Mouse (Mus musculus) olfactory bulb, adult 2 months (tissue): ENCODE data around the gene Fcnb.

ENCODE experiments used
- CTCF ChIP-seq: fragments of 200-500 bp; IDR thresholded peaks from 2 replicates; pipeline ENCODE4 v1.5.1; 2012; ENCODE audit warnings: low read depth, mild to moderate bottlenecking, low read length, moderate library complexity; ENCODE audit not compliant: insufficient read depth
- POLR2A ChIP-seq: fragments of 200-500 bp; IDR thresholded peaks from 2 replicates; pipeline ENCODE4 v1.6.1; 2012; ENCODE audit warnings: mild to moderate bottlenecking, low read depth, low read length, moderate library complexity; ENCODE audit not compliant: insufficient read depth

DNA sequence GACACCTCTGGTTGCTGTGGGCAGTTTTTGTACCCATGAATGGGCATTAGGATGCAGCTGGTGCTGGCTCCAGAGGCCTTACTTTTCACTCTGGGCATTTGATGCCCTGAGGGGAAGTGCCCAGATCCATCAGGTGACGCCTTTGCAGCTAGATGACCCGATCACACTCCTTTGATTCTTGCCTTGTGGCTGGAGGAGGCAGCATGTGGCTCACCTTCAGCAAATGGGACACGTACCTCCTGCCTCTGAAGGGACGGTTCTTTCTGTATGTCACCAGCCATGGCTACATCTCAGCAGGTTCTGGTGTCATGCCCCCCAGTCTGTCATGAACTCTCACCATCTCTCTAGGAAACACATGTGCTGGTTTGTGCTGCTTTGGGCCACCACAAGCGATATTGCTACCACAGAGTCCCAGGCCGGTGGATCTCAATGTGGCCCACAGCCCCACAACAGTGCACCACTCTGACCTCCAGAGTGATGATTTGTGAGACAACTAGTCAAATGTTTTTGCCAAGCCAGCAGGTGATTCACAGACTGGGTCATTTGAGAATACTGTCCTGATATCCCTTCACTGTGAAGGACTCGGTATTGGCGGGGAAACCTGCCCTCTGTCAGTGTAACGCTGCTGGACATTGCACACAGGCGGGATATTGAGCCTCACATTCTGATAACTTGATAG lies 44.9 kb downstream of the Fcnb start:
- TF ChIP-seq POLR2A = no peak
- no peak for TF ChIP-seq CTCF
